Mouse (Mus musculus): ENCODE measurements around the gene Olfr711. TPM values are rescaled to one million over a fixed set of nuclear protein-coding genes. Genes with fewer than 3 reads are reported as not detected.
"Not testable (repeated sequence)": the region's sequence is repeated elsewhere in the genome, so short reads cannot be mapped to it uniquely, and the experiment has no call there.

Gene Olfr711
- polyA plus RNA-seq, 1 experiment from 2014 or later, result not detected

DNA sequence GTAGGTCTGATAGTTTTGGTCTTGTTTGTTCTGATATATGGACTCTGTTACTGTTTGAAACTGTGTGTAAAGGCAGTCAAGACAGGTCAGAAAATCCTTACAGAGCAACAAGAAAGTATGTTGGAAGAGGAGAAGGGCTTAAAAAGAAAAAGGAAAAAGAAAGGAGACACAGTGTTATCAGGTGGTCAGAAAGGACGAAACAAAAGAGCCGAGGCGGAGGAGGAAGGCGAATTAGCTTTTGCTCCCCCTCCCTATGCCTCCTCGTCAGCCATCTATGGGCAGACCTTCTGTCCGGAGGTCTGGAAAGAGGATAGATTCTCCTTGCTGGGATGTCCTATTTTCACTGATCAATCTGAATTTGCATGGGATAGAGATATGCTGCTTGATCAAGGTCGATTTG is 54.3 kb downstream of the Olfr711 start:
- not testable (repeated sequence) for H3K27me3 ChIP-seq (replicated peaks; ENCODE audit: control insufficient read depth, insufficient read depth, low read length); H3K36me3 ChIP-seq (ENCODE audit: control insufficient read depth, insufficient read depth, low read length); H3K9me3 ChIP-seq (ENCODE audit: control insufficient read depth, low read length); H3K4me3 ChIP-seq (ENCODE audit: low read depth, low read length); H3K9ac ChIP-seq (ENCODE audit: low read depth, low read length); ATAC-seq (replicated peaks; ENCODE audit: low FRiP score); H3K27ac ChIP-seq (ENCODE audit: low read depth, low read length); H3K4me1 ChIP-seq (replicated peaks; ENCODE audit: control insufficient read depth, insufficient read depth, low read length); DNase-seq (ENCODE audit: low spot score); H3K4me2 ChIP-seq
- 76% methylated on average over 2 of the region's 7 CpGs for WGBS

Other genes with a start within 250 kb of the Olfr711 start
- gene Olfr697, start 233.0 kb downstream of the Olfr711 start, polyA plus RNA-seq (2014; fragmentation: Nextera tagmentation; extraction: Ambion mirVana), result not detected in 2 replicates
- gene Olfr698, start 220.1 kb downstream of the Olfr711 start, polyA plus RNA-seq (2014; fragmentation: Nextera tagmentation; extraction: Ambion mirVana), result not detected in 2 replicates
- gene Olfr699, start 182.3 kb downstream of the Olfr711 start, polyA plus RNA-seq (2014; fragmentation: Nextera tagmentation; extraction: Ambion mirVana), result not detected in 2 replicates
- gene Olfr700, start 166.6 kb downstream of the Olfr711 start, polyA plus RNA-seq (2014; fragmentation: Nextera tagmentation; extraction: Ambion mirVana), result not detected in 2 replicates
- not detected in 2 replicates for gene Olfr701, start 161.3 kb downstream of the Olfr711 start, polyA plus RNA-seq (2014; fragmentation: Nextera tagmentation; extraction: Ambion mirVana)
- gene Olfr702, start 141.6 kb downstream of the Olfr711 start, polyA plus RNA-seq (2014; fragmentation: Nextera tagmentation; extraction: Ambion mirVana), result not detected in 2 replicates
- gene Olfr703, start 132.1 kb downstream of the Olfr711 start, polyA plus RNA-seq (2014; fragmentation: Nextera tagmentation; extraction: Ambion mirVana), result not detected in 2 replicates
- gene Olfr704, start 112.3 kb downstream of the Olfr711 start, polyA plus RNA-seq (2014; fragmentation: Nextera tagmentation; extraction: Ambion mirVana), result not detected in 2 replicates
- gene Olfr705, start 98.6 kb downstream of the Olfr711 start, polyA plus RNA-seq (2014; fragmentation: Nextera tagmentation; extraction: Ambion mirVana), result not detected in 2 replicates
- gene Olfr706, start 87.3 kb downstream of the Olfr711 start, polyA plus RNA-seq (2014; fragmentation: Nextera tagmentation; extraction: Ambion mirVana), result not detected in 2 replicates
- gene Olfr707, start 74.2 kb downstream of the Olfr711 start, polyA plus RNA-seq (2014; fragmentation: Nextera tagmentation; extraction: Ambion mirVana), result not detected in 2 replicates
- not detected in 2 replicates for gene Olfr1532-ps1, start 67.5 kb downstream of the Olfr711 start, polyA plus RNA-seq (2014; fragmentation: Nextera tagmentation; extraction: Ambion mirVana)
- gene Olfr709-ps1, start 43.2 kb downstream of the Olfr711 start, polyA plus RNA-seq (2014; fragmentation: Nextera tagmentation; extraction: Ambion mirVana), result not detected in 2 replicates
- not detected in 2 replicates for gene Olfr710, start 27.1 kb downstream of the Olfr711 start, polyA plus RNA-seq (2014; fragmentation: Nextera tagmentation; extraction: Ambion mirVana)
- not detected in 2 replicates for gene Olfr6, start 11.5 kb downstream of the Olfr711 start, polyA plus RNA-seq (2014; fragmentation: Nextera tagmentation; extraction: Ambion mirVana)
- not detected in 2 replicates for gene Olfr2, start 30.6 kb upstream of the Olfr711 start, polyA plus RNA-seq (2014; fragmentation: Nextera tagmentation; extraction: Ambion mirVana)
- not detected in 2 replicates for gene Olfr713, start 55.7 kb upstream of the Olfr711 start, polyA plus RNA-seq (2014; fragmentation: Nextera tagmentation; extraction: Ambion mirVana)
- not detected in 2 replicates for gene Olfr714, start 95.5 kb upstream of the Olfr711 start, polyA plus RNA-seq (2014; fragmentation: Nextera tagmentation; extraction: Ambion mirVana)
- gene Olfr17, start 117.8 kb upstream of the Olfr711 start, polyA plus RNA-seq (2014; fragmentation: Nextera tagmentation; extraction: Ambion mirVana), result not detected in 2 replicates
- gene Olfr715b, start 134.9 kb upstream of the Olfr711 start, polyA plus RNA-seq (2014; fragmentation: Nextera tagmentation; extraction: Ambion mirVana), result not detected in 2 replicates
- not detected in 2 replicates for gene Olfr715, start 155.6 kb upstream of the Olfr711 start, polyA plus RNA-seq (2014; fragmentation: Nextera tagmentation; extraction: Ambion mirVana)
- gene Olfr716, start 162.9 kb upstream of the Olfr711 start, polyA plus RNA-seq (2014; fragmentation: Nextera tagmentation; extraction: Ambion mirVana), result not detected in 2 replicates
- not detected in 2 replicates for gene Nlrp14, start 191.5 kb upstream of the Olfr711 start, polyA plus RNA-seq (2014; fragmentation: Nextera tagmentation; extraction: Ambion mirVana)
- gene Rbmxl2, start 234.0 kb upstream of the Olfr711 start, polyA plus RNA-seq (2014; fragmentation: Nextera tagmentation; extraction: Ambion mirVana), result not detected in 2 replicates